Mouse (Mus musculus): Measurements from ENCODE around the gene Lamtor4.

The Lamtor4 gene

GRCm38 (mm10) chr5:138294158-138294557 is 38.9 kb downstream of the Lamtor4 start:
- no peak for DNase-seq (ENCODE audit: low read depth, low spot score)

DNA sequence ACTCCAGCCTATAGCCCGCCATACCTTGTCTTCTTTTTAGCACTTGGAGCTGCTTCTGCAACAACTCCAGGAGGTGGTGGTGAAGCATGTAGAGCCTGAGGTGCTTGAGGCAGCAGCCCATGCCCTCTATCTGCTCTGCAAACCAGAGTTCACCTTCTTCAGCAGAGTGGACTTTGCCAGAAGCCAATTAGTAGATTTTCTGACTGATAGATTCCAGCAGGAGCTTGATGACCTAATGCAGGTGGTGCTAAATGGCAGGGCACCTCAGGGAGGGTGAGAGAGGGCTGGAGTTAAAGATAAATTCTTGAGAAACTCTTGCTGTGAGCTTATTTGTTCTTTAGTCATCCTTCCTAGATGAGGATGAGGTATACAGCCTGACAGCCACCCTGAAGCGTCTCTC is 44.3 kb downstream of the Lamtor4 start:
- DNase-seq (ENCODE audit: low read depth, low spot score) = no peak

All from retina, postnatal 7 days (tissue).